Mouse (Mus musculus) neural tube, embryonic 15.5 days (tissue): ENCODE measurements around the gene Cdc42bpa. TPM values are rescaled to one million over a fixed set of nuclear protein-coding genes. Genes with fewer than 3 reads are reported as not detected.
A peak's percentile ranks its signal among the peaks of the same experiment; 100 is the strongest.

ENCODE experiments used
- ATAC-seq: fragments of 200-750 bp; cut with Nextera tagmentation; 2 replicates; pipeline ENCODE4 v1.8.0; 2017; ENCODE audit warnings: mild to moderate bottlenecking, moderate TSS enrichment, moderate library complexity; ENCODE audit not compliant: low FRiP score
- H3K27ac ChIP-seq: fragments of 300-500 bp; sonication (generic); replicated peaks from 2 replicates; pipeline ENCODE4 v1.5.1; 2015; ENCODE audit warnings: mild to moderate bottlenecking, inconsistent platforms
- H3K27me3 ChIP-seq: fragments of 300-500 bp; sonication (generic); replicated peaks from 2 replicates; pipeline ENCODE4 v1.6.1; 2015; ENCODE audit warnings: inconsistent platforms
- H3K36me3 ChIP-seq: fragments of 300-500 bp; sonication (generic); 2 replicates; pipeline ENCODE4 v1.6.1; 2015; ENCODE audit warnings: inconsistent platforms
- H3K4me1 ChIP-seq: fragments of 300-500 bp; sonication (generic); 2 replicates; pipeline ENCODE4 v1.6.1; 2015; ENCODE audit warnings: inconsistent platforms
- H3K4me2 ChIP-seq: fragments of 300-500 bp; sonication (generic); 2 replicates; pipeline ENCODE4 v1.6.1; 2015; ENCODE audit warnings: inconsistent platforms, mild to moderate bottlenecking, moderate library complexity
- H3K4me3 ChIP-seq: fragments of 300-500 bp; sonication (generic); replicated peaks from 2 replicates; pipeline ENCODE4 v1.5.1; 2015; ENCODE audit warnings: mild to moderate bottlenecking, inconsistent platforms
- H3K9ac ChIP-seq: fragments of 300-500 bp; sonication (generic); replicated peaks from 2 replicates; pipeline ENCODE4 v1.6.1; 2015; ENCODE audit warnings: mild to moderate bottlenecking, inconsistent platforms
- H3K9me3 ChIP-seq: fragments of 300-500 bp; sonication (generic); replicated peaks from 2 replicates; pipeline ENCODE4 v1.6.1; 2016; ENCODE audit warnings: inconsistent platforms
- WGBS: fragments of 180-500 bp; shearing (Covaris S2); methylation state at CpG from one replicate; pipeline ENCODE4 v1.1.7; 2015; ENCODE audit warnings: mixed read lengths; 5-methylcytosine and 5-hydroxymethylcytosine counted together
- polyA plus RNA-seq: library from polyadenylated mRNA; unstranded; fragments of >200 nt; fragmentation: Nextera tagmentation; extraction: Ambion mirVana; gene quantifications from 2 replicates; pipeline ENCODE4 v1.2.1, GENCODE M21; 2015

Gene Cdc42bpa
- polyA plus RNA-seq: 22.8 and 24.6 TPM in 2 replicates

GRCm38 (mm10) chr1:179959721-179960542 lies at the start of gene Cdc42bpa:
Gene Cdc42bpa, plus strand, starts transcription at chr1:179960472.
- Histone ChIP-seq H3K4me2 (peak within 1 kb of the TSS; percentile 81), H3K36me3 (no peaks in the 10 kb centered on the region), H3K4me3 (peak within 1 kb of the TSS; percentile 83), H3K9ac (peak within 1 kb of the TSS; percentile 96), H3K27me3 (no peaks in the 10 kb centered on the region), H3K9me3 (no peaks in the 10 kb centered on the region), H3K27ac (peak within 1 kb of the TSS; percentile 98), H3K4me1 (peaks cover 26% of the 10 kb centered on the region)
- peak; percentile 97 for ATAC-seq
- under 1% methylated on average over 75 of the region's 128 CpGs for WGBS

GRCm38 (mm10) chr1:179913471-179913870 lies 46.8 kb upstream of the Cdc42bpa start:
- no peaks in the 10 kb centered on the region for H3K4me1 ChIP-seq
- 87% methylated on average over 4 of the region's 4 CpGs for WGBS
- no peak overlapping the region for H3K4me3 ChIP-seq
- no peaks in the 10 kb centered on the region for H3K27me3 ChIP-seq
- H3K9ac ChIP-seq: no peak overlapping the region
- ATAC-seq: no peak
- H3K9me3 ChIP-seq: no peaks in the 10 kb centered on the region
- no peaks in the 10 kb centered on the region for H3K36me3 ChIP-seq
- no peak overlapping the region for H3K4me2 ChIP-seq
- no peak overlapping the region for H3K27ac ChIP-seq

GRCm38 (mm10) chr1:179917036-179917435 lies 43.2 kb upstream of the Cdc42bpa start:
- no peak overlapping the region for H3K4me3 ChIP-seq
- no peaks in the 10 kb centered on the region for H3K27me3 ChIP-seq
- no peak overlapping the region for H3K9ac ChIP-seq
- no peaks in the 10 kb centered on the region for H3K9me3 ChIP-seq
- 56% methylated on average over 4 of the region's 4 CpGs for WGBS
- no peaks in the 10 kb centered on the region for H3K36me3 ChIP-seq
- ATAC-seq: no peak
- no peaks in the 10 kb centered on the region for H3K4me1 ChIP-seq
- H3K4me2 ChIP-seq: no peak overlapping the region
- H3K27ac ChIP-seq: no peak overlapping the region

GRCm38 (mm10) chr1:179917481-179917880 lies 42.8 kb upstream of the Cdc42bpa start:
- Histone ChIP-seq H3K36me3 (no peaks in the 10 kb centered on the region), H3K4me2 (no peak overlapping the region), H3K4me1 (no peaks in the 10 kb centered on the region), H3K27me3 (no peaks in the 10 kb centered on the region), H3K9me3 (no peaks in the 10 kb centered on the region), H3K27ac (no peak overlapping the region), H3K9ac (no peak overlapping the region), H3K4me3 (no peak overlapping the region)
- no peak for ATAC-seq
- 85% methylated on average over 11 of the region's 11 CpGs for WGBS

- H3K36me3 ChIP-seq: no peaks in the 10 kb centered on the region
- no peaks in the 10 kb centered on the region for H3K9me3 ChIP-seq
- no peak for ATAC-seq
- H3K4me1 ChIP-seq: no peaks in the 10 kb centered on the region
- H3K27ac ChIP-seq: no peak overlapping the region
- no peak overlapping the region for H3K4me2 ChIP-seq
- WGBS: 77% methylated on average over 8 of the region's 8 CpGs
- H3K27me3 ChIP-seq: no peaks in the 10 kb centered on the region
- no peak overlapping the region for H3K9ac ChIP-seq
- H3K4me3 ChIP-seq: no peak overlapping the region
These were observed 40.4 kb upstream of the Cdc42bpa start for GRCm38 (mm10) chr1:179919656-179920436.

- Histone ChIP-seq H3K36me3 (no peaks in the 10 kb centered on the region), H3K27me3 (no peaks in the 10 kb centered on the region), H3K9ac (no peak overlapping the region), H3K9me3 (no peaks in the 10 kb centered on the region), H3K4me2 (no peak overlapping the region), H3K4me1 (no peaks in the 10 kb centered on the region), H3K4me3 (no peak overlapping the region), H3K27ac (no peak overlapping the region)
- 63% methylated on average over 10 of the region's 10 CpGs for WGBS
- no peak for ATAC-seq
These were observed 36.4 kb upstream of the Cdc42bpa start for GRCm38 (mm10) chr1:179923661-179924405.

- 87% methylated on average over 6 of the region's 6 CpGs for WGBS
- no peak for ATAC-seq
- no peaks in the 10 kb centered on the region for H3K9me3 ChIP-seq
These were observed 34.0 kb upstream of the Cdc42bpa start for GRCm38 (mm10) chr1:179926240-179926639.

GRCm38 (mm10) chr1:179927102-179927501 lies 33.2 kb upstream of the Cdc42bpa start:
- Histone ChIP-seq H3K4me3 (no peak overlapping the region), H3K9ac (no peak overlapping the region), H3K27me3 (no peaks in the 10 kb centered on the region), H3K4me2 (no peak overlapping the region), H3K27ac (no peak overlapping the region), H3K36me3 (no peaks in the 10 kb centered on the region), H3K4me1 (no peaks in the 10 kb centered on the region), H3K9me3 (no peaks in the 10 kb centered on the region)
- no peak for ATAC-seq
- WGBS: 88% methylated on average over 6 of the region's 6 CpGs

More at GRCm38 (mm10) chr1:179926240-179926639, 34.0 kb upstream of the Cdc42bpa start:
- no peak overlapping the region for H3K27ac ChIP-seq
- no peaks in the 10 kb centered on the region for H3K27me3 ChIP-seq
- no peak overlapping the region for H3K4me3 ChIP-seq
- no peaks in the 10 kb centered on the region for H3K36me3 ChIP-seq
- H3K9ac ChIP-seq: no peak overlapping the region
- H3K4me2 ChIP-seq: no peak overlapping the region
- no peaks in the 10 kb centered on the region for H3K4me1 ChIP-seq

- Histone ChIP-seq H3K9ac (no peak overlapping the region), H3K27ac (no peak overlapping the region), H3K4me1 (no peaks in the 10 kb centered on the region), H3K4me3 (no peak overlapping the region), H3K4me2 (no peak overlapping the region), H3K27me3 (no peaks in the 10 kb centered on the region), H3K36me3 (no peaks in the 10 kb centered on the region), H3K9me3 (no peaks in the 10 kb centered on the region)
- ATAC-seq: no peak
- WGBS: 66% methylated on average over 7 of the region's 7 CpGs
These were observed 31.4 kb upstream of the Cdc42bpa start for GRCm38 (mm10) chr1:179928822-179929221.

- H3K4me1 ChIP-seq: no peaks in the 10 kb centered on the region
- H3K27me3 ChIP-seq: no peaks in the 10 kb centered on the region
- H3K9ac ChIP-seq: no peak overlapping the region
- H3K4me2 ChIP-seq: no peak overlapping the region
- no peaks in the 10 kb centered on the region for H3K36me3 ChIP-seq
- H3K27ac ChIP-seq: no peak overlapping the region
- 65% methylated on average over 3 of the region's 3 CpGs for WGBS
- H3K9me3 ChIP-seq: no peaks in the 10 kb centered on the region
- ATAC-seq: no peak
- H3K4me3 ChIP-seq: no peak overlapping the region
These were observed 29.0 kb upstream of the Cdc42bpa start for GRCm38 (mm10) chr1:179931247-179931646.

GRCm38 (mm10) chr1:179934064-179934463 lies 26.2 kb upstream of the Cdc42bpa start:
- Histone ChIP-seq H3K27me3 (no peaks in the 10 kb centered on the region), H3K9me3 (no peaks in the 10 kb centered on the region), H3K4me1 (no peaks in the 10 kb centered on the region), H3K9ac (no peak overlapping the region), H3K36me3 (no peaks in the 10 kb centered on the region), H3K27ac (no peak overlapping the region), H3K4me3 (no peak overlapping the region), H3K4me2 (no peak overlapping the region)
- no peak for ATAC-seq
- 90% methylated on average over 3 of the region's 3 CpGs for WGBS
